Mouse (Mus musculus): ENCODE data around the gene Ccnd3. TPM values are rescaled to one million over a fixed set of nuclear protein-coding genes. Genes with fewer than 3 reads are reported as not detected.

Ccnd3 gene
- polyA plus RNA-seq, 1 experiment from 2014 or later: 355 TPM

DNA sequence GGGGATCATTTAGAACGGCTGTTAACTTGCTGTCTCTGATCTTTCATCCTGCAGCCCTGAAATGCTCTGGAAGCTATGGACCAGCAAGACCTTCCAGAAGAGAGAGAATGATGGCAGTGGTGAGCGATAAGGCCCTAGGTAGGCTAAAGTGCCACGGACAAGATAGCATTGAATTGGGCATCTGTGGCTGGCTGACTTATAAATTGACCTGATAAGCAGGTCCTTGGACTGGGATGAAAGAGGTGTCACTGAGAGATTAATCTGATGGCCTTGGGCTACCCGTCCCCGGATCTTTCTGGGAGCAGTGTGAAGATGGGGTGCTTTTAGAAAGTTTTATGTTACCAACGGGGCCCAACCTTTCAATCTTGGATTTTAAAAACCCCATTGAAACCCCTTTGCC, 73.8 kb downstream of the Ccnd3 start:
- ATAC-seq (ENCODE audit: insufficient number of reproducible peaks, insufficient read depth, low FRiP score, low TSS enrichment): no peak
- H3K4me1 ChIP-seq: no peaks in the 10 kb centered on the region
- no peaks in the 10 kb centered on the region for H3K36me3 ChIP-seq
- 84% methylated on average over 6 of the region's 6 CpGs for WGBS
- H3K27me3 ChIP-seq: no peaks in the 10 kb centered on the region
- H3K9ac ChIP-seq: no peak overlapping the region
- H3K4me2 ChIP-seq (replicated peaks): no peak overlapping the region
- no peak overlapping the region for H3K27ac ChIP-seq
- H3K9me3 ChIP-seq: no peaks in the 10 kb centered on the region
- H3K4me3 ChIP-seq: no peak overlapping the region

DNA sequence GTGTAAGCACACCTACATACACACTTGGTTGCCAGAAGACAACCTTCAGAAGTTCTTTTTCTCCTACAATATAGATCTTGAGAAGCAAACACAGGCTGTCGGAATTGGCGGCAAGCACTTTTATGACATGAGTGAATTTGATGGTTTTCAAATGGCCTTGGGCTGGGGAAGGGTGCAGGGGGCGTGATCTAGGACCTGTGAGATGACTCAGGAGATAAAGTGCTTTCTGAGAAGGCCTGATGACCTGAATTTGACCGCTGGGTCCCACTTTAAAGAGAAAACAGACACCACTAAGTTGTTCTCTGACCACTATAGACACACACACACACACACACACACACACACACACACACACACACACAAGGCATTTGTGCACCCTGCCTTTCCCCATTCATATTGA, 76.1 kb downstream of the Ccnd3 start:
- no peak overlapping the region for H3K27ac ChIP-seq
- H3K36me3 ChIP-seq: no peaks in the 10 kb centered on the region
- H3K4me1 ChIP-seq: no peaks in the 10 kb centered on the region
- H3K27me3 ChIP-seq: no peaks in the 10 kb centered on the region
- no peak for ATAC-seq (ENCODE audit: insufficient number of reproducible peaks, insufficient read depth, low FRiP score, low TSS enrichment)
- H3K4me3 ChIP-seq: no peak overlapping the region
- no peak overlapping the region for H3K4me2 ChIP-seq (replicated peaks)
- H3K9me3 ChIP-seq: no peaks in the 10 kb centered on the region
- H3K9ac ChIP-seq: no peak overlapping the region
- 86% methylated on average over 4 of the region's 4 CpGs for WGBS

- 77% methylated on average over 8 of the region's 8 CpGs for WGBS
- H3K4me2 ChIP-seq (replicated peaks): no peak overlapping the region
- peaks cover 6% of the 10 kb centered on the region; the same call in 1 of the 2 replicates for H3K4me1 ChIP-seq
- no peak for ATAC-seq (ENCODE audit: insufficient number of reproducible peaks, insufficient read depth, low FRiP score, low TSS enrichment)
- H3K27me3 ChIP-seq: no peaks in the 10 kb centered on the region
- H3K9ac ChIP-seq: no peak overlapping the region
- H3K9me3 ChIP-seq: no peaks in the 10 kb centered on the region
- H3K36me3 ChIP-seq: no peaks in the 10 kb centered on the region
- H3K27ac ChIP-seq: no peak overlapping the region
- no peak overlapping the region for H3K4me3 ChIP-seq
Measured at GRCm38 (mm10) chr17:47588517-47588916, 83.7 kb downstream of the Ccnd3 start.

- H3K36me3 ChIP-seq: no peaks in the 10 kb centered on the region
- 86% methylated on average over 3 of the region's 3 CpGs for WGBS
- no peak for ATAC-seq (ENCODE audit: insufficient number of reproducible peaks, insufficient read depth, low FRiP score, low TSS enrichment)
Measured at GRCm38 (mm10) chr17:47591073-47591472, 86.2 kb downstream of the Ccnd3 start.

DNA sequence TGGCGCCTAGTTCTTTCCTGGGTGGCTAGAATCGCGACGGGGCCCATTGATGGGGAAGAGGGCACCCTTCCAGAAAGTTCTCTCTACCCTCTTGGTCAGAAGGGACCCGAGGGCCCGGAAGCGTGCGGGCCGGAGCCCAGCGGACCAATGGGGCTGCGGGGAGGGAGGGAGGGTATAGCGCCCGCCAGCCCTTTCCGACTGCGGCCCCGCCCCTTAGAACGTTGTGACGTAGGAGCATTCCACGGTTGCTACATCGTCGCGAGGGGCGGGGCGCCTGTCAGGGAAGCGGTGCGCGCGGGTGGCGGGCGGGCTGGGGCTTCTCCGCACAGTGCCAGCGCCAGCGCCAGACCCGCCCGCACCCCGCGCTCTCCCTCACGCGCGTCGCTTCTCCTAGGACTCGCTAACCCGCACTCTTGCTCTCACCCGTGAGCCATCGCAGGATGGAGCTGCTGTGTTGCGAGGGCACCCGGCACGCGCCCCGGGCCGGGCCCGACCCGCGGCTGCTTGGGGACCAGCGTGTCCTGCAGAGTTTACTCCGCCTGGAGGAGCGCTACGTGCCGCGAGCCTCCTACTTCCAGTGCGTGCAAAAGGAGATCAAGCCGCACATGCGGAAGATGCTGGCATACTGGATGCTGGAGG, 88.5 kb downstream of the Ccnd3 start:
- Histone ChIP-seq H3K4me1 (peaks cover 33% of the 10 kb centered on the region), H3K4me3 (peak overlapping the region; percentile 93), H3K9me3 (no peaks in the 10 kb centered on the region), H3K36me3 (peaks cover 7% of the 10 kb centered on the region), H3K4me2 (replicated peaks) (peak overlapping the region; percentile 80), H3K9ac (peak overlapping the region; percentile 88), H3K27ac (peak overlapping the region; percentile 98), H3K27me3 (no peaks in the 10 kb centered on the region)
- peak; percentile 77 for ATAC-seq (ENCODE audit: insufficient number of reproducible peaks, insufficient read depth, low FRiP score, low TSS enrichment)
- under 1% methylated on average over 61 of the region's 63 CpGs for WGBS

More at GRCm38 (mm10) chr17:47591073-47591472, 86.2 kb downstream of the Ccnd3 start:
- H3K4me1 ChIP-seq: peaks cover 13% of the 10 kb centered on the region; the same call in 1 of the 2 replicates
- no peaks in the 10 kb centered on the region for H3K9me3 ChIP-seq
- H3K4me2 ChIP-seq (replicated peaks): no peak overlapping the region
- H3K9ac ChIP-seq: no peak overlapping the region
- H3K27ac ChIP-seq: no peak overlapping the region
- H3K4me3 ChIP-seq: no peak overlapping the region
- no peaks in the 10 kb centered on the region for H3K27me3 ChIP-seq

DNA sequence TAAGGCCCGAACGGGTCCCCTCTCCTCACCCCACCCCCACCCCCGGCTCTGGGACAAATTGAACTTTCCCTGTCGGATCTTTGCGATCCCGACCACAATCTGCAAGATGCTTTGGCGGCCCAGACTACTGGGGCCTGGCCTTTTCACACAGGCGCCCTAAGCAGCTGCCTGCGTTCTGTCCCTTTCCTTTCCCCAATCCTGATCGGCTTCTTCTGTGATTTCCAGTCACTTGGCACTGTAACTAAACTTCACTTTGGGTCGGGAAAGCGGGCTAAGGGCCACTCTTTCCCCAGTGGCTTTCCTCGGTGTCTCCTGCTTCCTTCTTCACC, 89.0 kb downstream of the Ccnd3 start:
- Histone ChIP-seq H3K9me3 (no peaks in the 10 kb centered on the region), H3K4me3 (peak overlapping the region; percentile 93), H3K4me2 (replicated peaks) (peak overlapping the region; percentile 80), H3K27me3 (no peaks in the 10 kb centered on the region), H3K9ac (peak overlapping the region; percentile 88), H3K4me1 (peaks cover 33% of the 10 kb centered on the region), H3K27ac (peak overlapping the region; percentile 98), H3K36me3 (peaks cover 12% of the 10 kb centered on the region)
- no peak for ATAC-seq (ENCODE audit: insufficient number of reproducible peaks, insufficient read depth, low FRiP score, low TSS enrichment)
- 0% methylated on average over 13 of the region's 13 CpGs for WGBS

DNA sequence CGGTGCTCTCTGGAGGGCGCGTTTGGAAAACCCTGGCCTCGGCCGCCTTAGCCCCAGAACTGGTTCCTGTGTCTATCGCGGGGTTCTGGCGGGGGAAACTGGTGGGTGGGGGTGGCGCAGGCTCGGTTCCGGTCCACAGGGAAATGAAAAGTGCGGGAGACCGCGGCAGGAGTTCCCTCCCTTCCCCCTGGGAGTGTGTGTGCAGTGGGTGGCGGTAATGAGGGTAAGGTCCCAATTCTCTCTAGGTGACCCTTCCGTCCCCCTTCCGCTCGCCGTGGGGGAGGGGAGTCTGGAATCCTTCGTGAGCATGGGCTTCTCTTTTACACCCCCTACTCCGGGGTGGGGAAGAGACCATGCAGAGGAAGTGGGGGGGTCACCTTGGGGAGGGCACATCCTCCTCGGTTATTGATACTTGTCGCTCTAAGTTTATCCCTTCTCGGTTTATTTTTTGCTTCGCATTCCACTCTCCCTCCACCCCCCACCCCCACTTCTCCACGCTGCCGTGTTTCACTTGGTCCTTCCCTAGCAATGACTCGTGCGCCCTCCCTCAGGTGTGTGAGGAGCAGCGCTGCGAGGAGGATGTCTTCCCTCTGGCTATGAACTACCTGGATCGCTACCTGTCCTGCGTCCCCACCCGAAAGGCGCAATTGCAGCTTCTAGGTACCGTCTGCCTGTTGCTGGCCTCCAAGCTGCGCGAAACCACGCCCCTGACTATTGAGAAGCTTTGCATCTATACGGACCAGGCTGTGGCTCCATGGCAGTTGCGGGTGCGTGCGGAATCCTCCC, 89.5 kb downstream of the Ccnd3 start:
- H3K27ac ChIP-seq: peak overlapping the region; percentile 98
- H3K9me3 ChIP-seq: no peaks in the 10 kb centered on the region
- H3K4me1 ChIP-seq: peaks cover 33% of the 10 kb centered on the region
- H3K4me2 ChIP-seq (replicated peaks): peak overlapping the region; percentile 80
- under 1% methylated on average over 40 of the region's 43 CpGs for WGBS
- peak overlapping the region; percentile 88 for H3K9ac ChIP-seq
- peaks cover 18% of the 10 kb centered on the region for H3K36me3 ChIP-seq
- no peaks in the 10 kb centered on the region for H3K27me3 ChIP-seq
- H3K4me3 ChIP-seq: peak overlapping the region; percentile 93
- no peak for ATAC-seq (ENCODE audit: insufficient number of reproducible peaks, insufficient read depth, low FRiP score, low TSS enrichment)

GRCm38 (mm10) chr17:47594969-47595247, 90.1 kb downstream of the Ccnd3 start:
- H3K36me3 ChIP-seq: peaks cover 23% of the 10 kb centered on the region
- under 1% methylated on average over 8 of the region's 9 CpGs for WGBS
- no peaks in the 10 kb centered on the region for H3K27me3 ChIP-seq
- peak overlapping the region; percentile 80 for H3K4me2 ChIP-seq (replicated peaks)
- peaks cover 33% of the 10 kb centered on the region for H3K4me1 ChIP-seq
- H3K27ac ChIP-seq: peak overlapping the region; percentile 98
- no peaks in the 10 kb centered on the region for H3K9me3 ChIP-seq
- no peak for ATAC-seq (ENCODE audit: insufficient number of reproducible peaks, insufficient read depth, low FRiP score, low TSS enrichment)
- peak overlapping the region; percentile 93 for H3K4me3 ChIP-seq
- H3K9ac ChIP-seq: peak overlapping the region; percentile 88

- WGBS: under 1% methylated on average over 21 of the region's 21 CpGs
- H3K9me3 ChIP-seq: no peaks in the 10 kb centered on the region
- ATAC-seq (ENCODE audit: insufficient number of reproducible peaks, insufficient read depth, low FRiP score, low TSS enrichment): peak; percentile 73
- no peaks in the 10 kb centered on the region for H3K27me3 ChIP-seq
- peak overlapping the region; percentile 98 for H3K27ac ChIP-seq
- H3K4me3 ChIP-seq: peak overlapping the region; percentile 93
- H3K9ac ChIP-seq: peak overlapping the region; percentile 88
- peaks cover 33% of the 10 kb centered on the region for H3K4me1 ChIP-seq
- peak overlapping the region; percentile 80 for H3K4me2 ChIP-seq (replicated peaks)
- peaks cover 27% of the 10 kb centered on the region for H3K36me3 ChIP-seq
Measured at GRCm38 (mm10) chr17:47595248-47596161, 90.7 kb downstream of the Ccnd3 start.

DNA sequence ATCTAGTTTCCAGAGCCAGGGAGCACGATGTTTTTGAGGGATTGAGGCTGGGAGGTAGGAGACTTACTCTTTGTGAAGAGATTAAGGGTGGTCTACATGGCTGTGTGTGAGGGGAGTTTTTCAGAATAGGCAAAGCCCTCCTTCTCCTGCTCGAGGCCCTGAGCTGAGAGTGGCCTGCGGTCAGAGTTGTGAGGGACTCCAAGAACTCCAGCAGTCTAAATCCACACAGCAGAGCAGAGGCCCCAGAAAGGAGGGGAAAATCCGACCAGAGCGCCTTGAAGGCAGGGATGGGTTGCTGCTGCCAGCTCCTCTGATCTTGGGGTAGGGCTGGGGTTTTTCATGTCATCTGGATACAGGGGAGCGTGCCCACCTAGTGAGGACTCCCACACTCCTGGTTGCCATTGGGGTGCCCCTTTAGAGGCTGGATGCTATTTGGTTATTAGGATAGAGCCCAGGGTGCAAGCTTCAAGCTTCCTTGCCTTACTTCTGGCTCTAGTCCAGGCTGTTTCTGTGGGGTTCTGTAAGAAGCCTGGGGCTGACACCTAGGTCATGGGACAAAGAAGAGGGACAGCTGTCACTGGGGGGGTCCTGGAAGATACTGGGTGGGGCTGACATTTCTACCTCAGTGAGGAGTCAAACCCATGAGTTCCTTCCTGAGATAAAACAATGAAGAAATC, 91.4 kb downstream of the Ccnd3 start:
- peak overlapping the region; percentile 93 for H3K4me3 ChIP-seq

DNA sequence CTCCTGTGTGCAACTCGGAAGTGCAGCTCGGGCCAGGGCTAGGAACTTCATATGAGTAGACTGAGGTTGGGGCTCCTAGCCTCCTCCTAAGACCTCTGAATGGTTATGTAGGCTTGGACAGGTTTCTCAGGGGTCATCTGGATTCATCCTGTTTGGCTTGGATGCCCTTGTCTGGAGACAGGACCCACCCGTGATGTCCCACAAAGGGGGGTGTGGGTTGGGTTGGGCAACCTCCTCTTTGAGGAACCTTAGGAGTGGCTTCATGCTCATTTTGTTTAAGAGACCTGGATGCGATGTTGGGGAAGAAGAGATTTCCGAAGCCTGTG, 92.0 kb downstream of the Ccnd3 start:
- 61% methylated on average over 5 of the region's 5 CpGs for WGBS
- peak overlapping the region; percentile 98 for H3K27ac ChIP-seq
- H3K4me2 ChIP-seq (replicated peaks): peak overlapping the region; percentile 80
- peaks cover 40% of the 10 kb centered on the region for H3K36me3 ChIP-seq
- no peaks in the 10 kb centered on the region for H3K9me3 ChIP-seq
- no peaks in the 10 kb centered on the region for H3K27me3 ChIP-seq
- H3K4me3 ChIP-seq: peak overlapping the region; percentile 93
- peak overlapping the region; percentile 88 for H3K9ac ChIP-seq
- H3K4me1 ChIP-seq: peaks cover 33% of the 10 kb centered on the region
- ATAC-seq (ENCODE audit: insufficient number of reproducible peaks, insufficient read depth, low FRiP score, low TSS enrichment): no peak

More for the DNA sequence above, 91.4 kb downstream of the Ccnd3 start:
- 21% methylated on average over 6 of the region's 6 CpGs for WGBS
- Histone ChIP-seq H3K4me2 (replicated peaks) (peak overlapping the region; percentile 80), H3K9ac (peak overlapping the region; percentile 88), H3K9me3 (no peaks in the 10 kb centered on the region), H3K27me3 (no peaks in the 10 kb centered on the region), H3K4me1 (peaks cover 33% of the 10 kb centered on the region), H3K27ac (peak overlapping the region; percentile 98), H3K36me3 (peaks cover 35% of the 10 kb centered on the region)
- ATAC-seq (ENCODE audit: insufficient number of reproducible peaks, insufficient read depth, low FRiP score, low TSS enrichment): no peak

Data from embryonic facial prominence, embryonic 12.5 days (tissue).